10 mouse cellular contexts compared by ENCODE assay signal in the genomic region with DNA sequence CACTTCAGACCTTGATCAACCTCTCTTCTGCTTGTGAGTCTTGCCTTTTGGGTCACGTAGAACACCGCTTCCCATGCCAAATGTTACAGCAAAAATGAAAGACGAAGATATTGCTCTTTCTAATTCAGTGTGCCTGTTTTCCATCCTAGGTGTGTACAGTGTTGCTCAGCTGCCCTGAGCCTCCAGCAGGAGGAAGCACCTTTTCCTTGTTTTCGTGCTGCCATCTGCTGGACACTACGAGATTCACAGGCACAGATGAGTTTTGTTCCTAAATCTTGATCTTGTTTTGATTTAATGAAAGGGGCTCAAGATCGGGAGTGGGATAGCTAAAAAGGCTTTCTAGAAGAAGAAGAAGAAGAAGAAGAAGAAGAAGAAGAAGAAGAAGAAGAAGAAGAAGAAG. TPM values are rescaled to one million over a fixed set of nuclear protein-coding genes. Genes with fewer than 3 reads are reported as not detected.
A peak's percentile ranks its signal among the peaks of the same experiment; 100 is the strongest.
DNase-seq lines count a peak whose midpoint lies in the region; ATAC-seq lines count a peak whose summit lies in the region.
"Had no signal": no experiment of that assay in that cellular context is flagged by ENCODE, and none has a peak within 500 bp of the region (broad histone marks: within the 10 kb centered on the region; RNA-seq: fewer than 3 reads in every experiment).

No protein-coding gene starts in this region.

- H3K4me1 ChIP-seq in hindbrain, embryonic 14.5 days (replicated peaks; ENCODE audit: control insufficient read depth, insufficient read depth, low read length), result peaks cover 3% of the 10 kb centered on the region; the same call in 1 of the 2 replicates
- H3K4me1 ChIP-seq in hindbrain, embryonic 12.5 days, result no peaks in the 10 kb centered on the region
- H3K4me1 ChIP-seq: embryonic facial prominence, embryonic 13.5 days had no signal

- WGBS in hindbrain, embryonic 14.5 days, result 27% methylated on average over 6 of the region's 6 CpGs
- WGBS in hindbrain, embryonic 12.5 days, result 18% methylated on average over 6 of the region's 6 CpGs

- no peak overlapping the region for H3K9ac ChIP-seq in hindbrain, embryonic 14.5 days
- H3K9ac ChIP-seq in hindbrain, embryonic 12.5 days, result no peak overlapping the region
- H3K9ac ChIP-seq: embryonic facial prominence, embryonic 13.5 days had no signal

- H3K4me3 ChIP-seq in hindbrain, embryonic 14.5 days (replicated peaks; ENCODE audit: low read length), result no peak overlapping the region
- no peak overlapping the region for H3K4me3 ChIP-seq in hindbrain, embryonic 12.5 days
- H3K4me3 ChIP-seq: embryonic facial prominence, embryonic 13.5 days had no signal

- H3K36me3 ChIP-seq in hindbrain, embryonic 14.5 days (replicated peaks; ENCODE audit: control insufficient read depth, insufficient read depth), result no peaks in the 10 kb centered on the region
- no peaks in the 10 kb centered on the region for H3K36me3 ChIP-seq in hindbrain, embryonic 12.5 days
- H3K36me3 ChIP-seq: embryonic facial prominence, embryonic 13.5 days had no signal

- H3K4me2 ChIP-seq in hindbrain, embryonic 14.5 days (replicated peaks), result no peak overlapping the region
- H3K4me2 ChIP-seq in hindbrain, embryonic 12.5 days (replicated peaks), result no peak overlapping the region
- H3K4me2 ChIP-seq: embryonic facial prominence, embryonic 13.5 days had no signal

- no peak overlapping the region for H3K27ac ChIP-seq in hindbrain, embryonic 14.5 days
- H3K27ac ChIP-seq in hindbrain, embryonic 12.5 days, result no peak overlapping the region
- H3K27ac ChIP-seq: embryonic facial prominence, embryonic 13.5 days; macrophage had no signal

- H3K9me3 ChIP-seq in hindbrain, embryonic 14.5 days (ENCODE audit: control insufficient read depth, low read length), result no peaks in the 10 kb centered on the region
- no peaks in the 10 kb centered on the region for H3K9me3 ChIP-seq in hindbrain, embryonic 12.5 days (replicated peaks)
- H3K9me3 ChIP-seq: embryonic facial prominence, embryonic 13.5 days had no signal

- H3K27me3 ChIP-seq in hindbrain, embryonic 14.5 days (ENCODE audit: control insufficient read depth, insufficient read depth, low read length), result no peaks in the 10 kb centered on the region
- no peaks in the 10 kb centered on the region for H3K27me3 ChIP-seq in hindbrain, embryonic 12.5 days

- DNase-seq in hindbrain, embryonic 14.5 days (ENCODE audit: low spot score), result peak; percentile 83
- DNase-seq in Muller cell, postnatal 12 days (ENCODE audit: inconsistent ontology term), result peak; percentile 11
- peak; percentile 43 for DNase-seq in cerebellum, adult 11-12 months
- DNase-seq in frontal cortex, adult 2 months (ENCODE audit: extremely low spot score in 1 of 2, low spot score in 1 of 2), result peak; percentile 15 to 89
- peak; percentile 8 for DNase-seq in left cerebral cortex, adult 11 months (ENCODE audit: low spot score)
- peak; percentile 75 for DNase-seq in retina, postnatal 1 day
- no peak for DNase-seq in spleen, adult 18-20 months

- no peak for ATAC-seq in hindbrain, embryonic 14.5 days (ENCODE audit: low FRiP score)
- no peak for ATAC-seq in hindbrain, embryonic 12.5 days (ENCODE audit: low FRiP score)

RNA-seq across cellular contexts. Expression of gene Ces5a, which starts 40.3 kb away (rescaled TPM):
- polyA plus RNA-seq in hindbrain, embryonic 14.5 days (2014; fragmentation: Nextera tagmentation; extraction: Ambion mirVana), result 0.56 and 1.5 TPM in 2 replicates
- polyA plus RNA-seq in hindbrain, embryonic 12.5 days (2016; fragmentation: Nextera tagmentation; extraction: Ambion mirVana), result 0.10 and 0.17 TPM in 2 replicates
- polyA plus RNA-seq in frontal cortex, adult 2 months (2012; rRNA removed), result 1.9 and 3.1 TPM in 2 replicates
- polyA plus RNA-seq: embryonic facial prominence, embryonic 13.5 days; macrophage had no signal

Comparison
In these comparisons a context has a peak if more than half of its experiments do, and no peak if none do; other contexts are left out.
1. DNase-seq: peak in hindbrain, embryonic 14.5 days (single experiment), Muller cell, postnatal 12 days (single experiment), cerebellum, adult 11-12 months (single experiment), frontal cortex, adult 2 months (2 of 2), left cerebral cortex, adult 11 months (single experiment) and retina, postnatal 1 day (single experiment); none in spleen, adult 18-20 months (0 of 2).